Mouse (Mus musculus) ovary, adult 18-20 months (tissue): ENCODE data around the gene Ceacam1.
"Not testable (repeated sequence)": the region's sequence is repeated elsewhere in the genome, so short reads cannot be mapped to it uniquely, and the experiment has no call there.

Experiments
- DNase-seq: peaks from one replicate; pipeline ENCODE4 v3.0.0; 2022; ENCODE audit warnings: low spot score, mixed read lengths

Ceacam1 gene

DNA sequence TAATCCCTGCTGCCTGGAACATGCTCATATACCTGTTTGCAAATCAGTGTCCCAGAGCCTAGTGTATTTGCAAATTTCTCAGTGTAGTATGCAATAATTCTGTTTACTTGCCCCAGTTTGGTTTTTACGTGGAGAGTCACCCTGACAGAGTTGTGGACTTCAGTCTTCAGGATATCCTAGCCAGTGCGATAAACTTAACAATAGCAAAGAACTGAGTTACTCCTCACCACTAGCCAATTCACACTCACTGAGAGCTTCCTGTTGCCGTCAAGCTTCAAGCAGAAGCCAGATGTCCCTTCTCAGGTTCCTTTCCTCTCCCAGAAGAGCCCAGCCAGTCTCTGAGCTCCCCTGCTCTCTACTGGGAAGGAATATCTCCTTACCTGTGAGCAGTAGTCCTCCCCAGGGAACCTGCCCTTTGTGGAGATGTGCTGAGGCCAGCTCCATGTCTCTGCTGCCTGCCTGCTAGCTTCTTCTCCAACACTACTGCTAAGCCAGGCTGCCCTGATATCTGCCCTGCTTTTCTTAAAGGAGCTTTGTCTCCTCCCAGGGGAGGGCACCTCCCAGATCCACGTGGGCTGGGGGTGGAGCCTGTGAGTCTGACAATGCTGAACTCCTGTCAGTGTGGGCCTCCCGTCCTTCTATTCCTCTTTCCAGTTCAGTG is at the start of gene Ceacam1:
Ceacam1 (minus strand) TSS at position 513 of the 661 bp plus-strand sequence.
- not testable (repeated sequence) for DNase-seq

DNA sequence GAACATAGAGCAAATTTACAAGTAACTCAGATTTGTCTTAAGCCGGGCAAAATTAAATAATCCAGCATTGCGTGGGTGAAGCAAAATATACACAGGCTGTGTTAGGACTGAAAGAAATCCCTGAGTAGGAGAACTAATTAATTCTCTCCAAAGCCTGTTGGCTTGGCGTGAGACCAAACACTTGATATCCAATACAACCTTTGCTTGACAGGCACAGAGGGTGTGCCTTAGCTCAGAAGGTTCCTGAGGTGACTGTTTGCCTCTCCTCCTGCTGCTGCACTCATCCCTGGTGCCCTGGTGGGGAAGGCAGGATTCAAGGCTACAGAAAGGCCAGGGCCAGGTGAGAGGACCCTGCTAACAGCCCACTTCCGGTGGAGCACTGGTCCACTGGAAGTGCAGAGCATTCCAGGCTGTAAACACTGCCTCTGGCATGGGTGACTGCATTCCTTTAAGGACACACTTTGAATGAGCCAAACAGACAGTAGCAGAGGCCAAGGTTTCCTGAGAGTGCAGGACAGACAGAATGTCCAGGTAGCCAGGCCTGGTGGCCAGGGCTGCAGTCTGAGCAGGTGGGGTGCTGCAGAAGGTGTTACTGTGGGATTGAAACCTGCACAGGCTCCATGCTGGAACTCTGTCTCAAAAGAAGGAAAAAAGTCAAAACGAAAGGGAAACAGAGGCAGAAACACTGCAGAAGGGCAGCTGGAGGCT is 38.8 kb upstream of the Ceacam1 start:
- not testable (repeated sequence) for DNase-seq

GRCm38 (mm10) chr7:25515667-25516066 is 38.3 kb upstream of the Ceacam1 start:
- not testable (repeated sequence) for DNase-seq

DNA sequence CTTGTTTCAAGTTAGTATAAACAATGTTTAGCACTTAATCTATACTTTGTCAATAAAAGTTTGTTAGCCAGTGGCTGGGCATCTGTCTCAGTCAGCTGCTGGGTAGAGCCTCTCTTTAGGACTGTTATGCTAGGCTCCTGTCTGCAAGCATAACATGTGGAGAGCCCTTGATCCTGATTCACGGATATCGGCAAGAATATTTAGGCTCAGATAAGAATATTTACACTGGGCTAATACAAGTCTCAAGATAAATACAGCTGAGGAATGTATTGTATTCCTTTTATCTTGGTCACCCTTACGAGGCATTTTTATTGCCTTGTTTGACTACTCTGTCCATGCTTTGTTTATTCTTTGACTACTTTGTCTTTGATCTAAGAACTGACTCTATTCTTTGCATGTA is 32.5 kb upstream of the Ceacam1 start:
- DNase-seq, result no peak

GRCm38 (mm10) chr7:25494649-25495048 is 17.2 kb upstream of the Ceacam1 start:
- no peak for DNase-seq

GRCm38 (mm10) chr7:25490698-25491097 is 13.3 kb upstream of the Ceacam1 start:
- DNase-seq, result not testable (repeated sequence)

- DNase-seq, result not testable (repeated sequence)
These were observed 12.0 kb upstream of the Ceacam1 start for GRCm38 (mm10) chr7:25489382-25489781.

DNA sequence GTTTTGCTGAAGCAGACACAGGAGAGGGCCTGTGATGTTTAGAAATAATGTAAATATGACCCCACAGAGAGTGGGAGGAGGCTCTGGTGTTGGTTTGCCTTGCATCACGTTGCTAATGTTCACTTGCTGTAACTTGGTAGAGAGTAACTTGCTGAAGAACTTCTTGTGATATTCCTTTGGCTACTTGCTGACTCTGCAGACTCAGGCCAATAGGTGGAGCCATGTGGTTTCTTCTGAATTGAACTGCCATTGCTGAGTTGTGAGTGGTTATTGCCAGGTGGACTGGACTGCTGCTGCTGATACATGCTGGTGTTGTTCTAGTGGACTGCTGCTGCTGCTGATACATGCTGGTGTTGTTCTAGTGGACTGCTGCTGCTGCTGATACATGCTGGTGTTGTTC is 8.8 kb upstream of the Ceacam1 start:
- no peak for DNase-seq

GRCm38 (mm10) chr7:25485061-25485460 is 7.7 kb upstream of the Ceacam1 start:
- DNase-seq, result no peak

- DNase-seq, result no peak
These were observed 5.8 kb upstream of the Ceacam1 start for GRCm38 (mm10) chr7:25483133-25483735.

- DNase-seq, result not testable (repeated sequence)
These were observed 3.4 kb upstream of the Ceacam1 start for GRCm38 (mm10) chr7:25480791-25481190.

- DNase-seq, result no peak
These were observed 2.0 kb upstream of the Ceacam1 start for GRCm38 (mm10) chr7:25479440-25479839.

DNA sequence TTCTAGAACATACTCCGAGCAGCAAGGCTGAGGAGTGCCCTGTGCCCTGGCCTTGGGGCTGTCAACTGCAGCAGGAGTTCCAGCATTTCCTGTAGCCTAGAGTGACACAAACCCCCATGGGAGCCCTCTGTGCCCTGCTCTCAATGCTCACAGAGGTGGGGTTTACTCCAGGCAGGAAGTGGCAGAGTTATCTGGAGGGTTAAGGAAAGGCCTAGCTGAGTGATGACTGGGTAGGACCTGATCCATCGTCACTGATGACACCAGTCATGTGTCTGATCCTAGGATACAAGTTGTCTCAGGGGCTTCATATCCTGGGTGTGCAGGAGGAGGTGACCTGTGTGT is 320 bp upstream of the Ceacam1 start:
- not testable (repeated sequence) for DNase-seq

GRCm38 (mm10) chr7:25471821-25472220 is 5.6 kb downstream of the Ceacam1 start:
- DNase-seq, result not testable (repeated sequence)

- not testable (repeated sequence) for DNase-seq
These were observed 11.8 kb downstream of the Ceacam1 start for GRCm38 (mm10) chr7:25465586-25465985.

DNA sequence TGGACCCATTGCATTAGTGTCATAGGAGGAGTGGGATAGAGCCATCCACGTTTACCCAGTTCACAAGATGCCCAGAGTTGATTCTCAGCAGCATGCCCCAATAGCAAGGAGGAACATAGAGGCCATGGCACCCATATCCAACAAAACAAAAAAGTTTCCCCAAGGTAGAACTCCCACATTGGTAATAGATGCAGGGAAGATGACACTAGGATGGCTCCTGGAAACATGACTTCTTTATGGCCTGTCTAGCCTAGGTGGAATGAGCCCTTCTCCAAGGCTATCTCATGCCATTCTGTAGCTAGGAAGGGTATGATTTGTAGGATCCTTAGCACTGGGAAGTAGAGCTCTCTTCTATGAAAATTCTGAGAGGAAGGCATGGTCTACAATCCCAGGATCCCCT is 12.4 kb downstream of the Ceacam1 start:
- no peak for DNase-seq

DNA sequence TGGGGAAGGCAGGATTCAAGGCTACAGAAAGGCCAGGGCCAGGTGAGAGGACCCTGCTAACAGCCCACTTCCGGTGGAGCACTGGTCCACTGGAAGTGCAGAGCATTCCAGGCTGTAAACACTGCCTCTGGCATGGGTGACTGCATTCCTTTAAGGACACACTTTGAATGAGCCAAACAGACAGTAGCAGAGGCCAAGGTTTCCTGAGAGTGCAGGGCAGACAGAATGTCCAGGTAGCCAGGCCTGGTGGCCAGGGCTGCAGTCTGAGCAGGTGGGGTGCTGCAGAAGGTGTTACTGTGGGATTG is 15.4 kb downstream of the Ceacam1 start:
- DNase-seq, result not testable (repeated sequence)

DNA sequence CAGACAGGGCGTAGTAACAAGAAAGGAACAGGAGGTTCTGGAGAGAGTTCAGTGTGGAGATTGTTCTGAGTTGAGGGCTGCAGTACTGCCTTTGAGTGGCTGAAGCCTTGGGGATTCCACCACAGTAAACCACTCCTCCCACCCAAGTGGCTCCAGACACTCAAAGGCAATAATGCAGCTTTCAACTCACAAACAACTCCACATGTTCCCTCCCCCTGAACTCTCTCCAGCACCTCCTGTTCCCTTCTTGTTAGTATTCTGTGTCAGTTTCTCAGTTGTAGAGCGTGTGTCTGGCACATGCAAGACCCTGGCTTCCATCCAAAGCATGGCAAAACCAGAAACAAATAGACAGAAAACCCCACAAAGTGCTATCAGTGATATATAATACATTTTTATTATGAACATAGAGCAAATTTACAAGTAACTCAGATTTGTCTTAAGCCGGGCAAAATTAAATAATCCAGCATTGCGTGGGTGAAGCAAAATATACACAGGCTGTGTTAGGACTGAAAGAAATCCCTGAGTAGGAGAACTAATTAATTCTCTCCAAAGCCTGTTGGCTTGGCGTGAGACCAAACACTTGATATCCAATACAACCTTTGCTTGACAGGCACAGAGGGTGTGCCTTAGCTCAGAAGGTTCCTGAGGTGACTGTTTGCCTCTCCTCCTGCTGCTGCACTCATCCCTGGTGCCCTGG is 15.9 kb downstream of the Ceacam1 start:
- DNase-seq, result not testable (repeated sequence)

DNA sequence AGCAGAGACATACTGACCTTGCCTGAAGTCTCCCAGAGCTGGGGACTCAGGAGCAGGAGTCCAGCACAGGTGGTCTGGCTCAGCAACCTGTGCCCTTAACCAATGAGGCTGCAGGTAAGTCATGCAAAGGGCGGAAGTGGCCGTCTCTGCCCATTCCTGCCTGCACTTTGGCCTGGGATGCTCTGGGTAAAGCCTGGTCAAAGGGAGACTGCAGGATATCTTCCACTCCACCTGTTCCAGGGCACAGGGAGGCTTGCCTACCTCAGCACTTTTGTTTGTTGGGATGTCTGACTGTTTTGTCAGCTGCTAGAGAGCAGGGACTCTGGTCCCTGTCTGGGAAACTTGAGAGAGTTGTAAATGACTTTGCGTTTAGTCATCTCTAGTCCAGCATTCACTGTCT is 25.3 kb downstream of the Ceacam1 start:
- DNase-seq, result no peak

DNA sequence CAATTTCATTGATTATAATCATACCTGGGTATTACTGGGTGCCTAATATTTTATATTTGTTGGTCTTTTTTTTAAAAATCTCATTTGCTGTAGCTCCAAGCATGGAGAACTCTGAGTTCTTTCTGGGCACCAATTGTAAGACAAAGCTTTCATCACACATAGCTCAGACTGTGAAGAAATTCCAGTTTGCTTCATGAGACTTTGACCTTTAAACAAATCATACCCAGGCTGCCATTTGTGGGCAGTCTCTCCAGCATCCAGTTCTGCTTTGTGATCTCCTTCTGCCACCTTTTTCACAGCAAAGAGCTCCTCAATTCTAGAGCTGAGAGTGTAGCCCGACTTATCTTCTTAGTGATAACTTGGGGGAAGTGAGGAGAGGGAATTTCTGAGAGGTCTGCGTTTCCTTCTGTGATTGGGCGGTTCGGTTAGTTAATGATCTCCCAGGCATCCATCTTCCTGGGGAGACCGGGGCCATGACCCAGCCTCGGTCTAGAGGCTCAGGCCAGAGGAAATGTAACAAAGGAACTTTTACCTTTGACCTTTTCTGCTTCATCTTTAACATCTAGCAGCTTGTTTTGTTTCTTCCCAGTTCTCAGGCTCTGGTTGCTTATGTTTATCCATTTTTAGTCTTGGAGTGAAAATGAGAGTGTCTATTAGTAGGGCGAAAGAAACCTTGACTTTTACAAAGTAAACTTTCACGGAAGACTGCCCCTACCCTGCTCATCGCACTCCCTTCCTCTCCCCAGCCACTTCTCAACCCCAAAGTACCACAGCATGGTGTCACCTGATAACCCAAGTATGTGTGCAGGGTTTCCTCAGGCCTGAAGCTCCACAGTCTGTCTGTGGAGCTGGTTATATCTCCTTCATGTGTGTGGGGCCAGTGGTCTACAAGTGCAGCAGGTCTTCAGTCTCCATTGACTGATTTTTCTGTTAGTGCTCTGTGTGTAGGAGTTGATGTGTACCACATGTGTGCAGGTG is 27.2 kb downstream of the Ceacam1 start:
- no peak for DNase-seq

- DNase-seq, result no peak
These were observed 36.6 kb downstream of the Ceacam1 start for GRCm38 (mm10) chr7:25440816-25441153.
